Mouse (Mus musculus) adipocyte (in vitro differentiated cells): ENCODE data around the gene Synpo2l.
"Not testable (repeated sequence)": the region's sequence is repeated elsewhere in the genome, so short reads cannot be mapped to it uniquely, and the experiment has no call there.

Experiments
- DNase-seq: peaks from one replicate; pipeline ENCODE4 v3.0.0-alpha.2; 2016; ENCODE audit warnings: low spot score

The Synpo2l gene

GRCm38 (mm10) chr14:20668154-20668810, at the start of gene Synpo2l:
Synpo2l (minus strand) TSS chr14:20668354.
- DNase-seq, result peak; percentile 53

GRCm38 (mm10) chr14:20713832-20714231, 45.7 kb upstream of the Synpo2l start:
- DNase-seq, result no peak

- no peak for DNase-seq
These were observed 40.1 kb upstream of the Synpo2l start for GRCm38 (mm10) chr14:20708239-20708638.

- peak; percentile 85 for DNase-seq
These were observed 39.3 kb upstream of the Synpo2l start, which contains the start of gene Zswim8 for GRCm38 (mm10) chr14:20707201-20708190. Zswim8 (plus strand) TSS chr14:20707552.

- DNase-seq, result not testable (repeated sequence)
These were observed 35.3 kb upstream of the Synpo2l start for GRCm38 (mm10) chr14:20703461-20703860.

GRCm38 (mm10) chr14:20702741-20703381, 34.7 kb upstream of the Synpo2l start, which contains the start of gene Chchd1:
Chchd1 (plus strand) TSS chr14:20703006.
- DNase-seq, result peak; percentile 79

- no peak for DNase-seq
These were observed 34.1 kb upstream of the Synpo2l start for GRCm38 (mm10) chr14:20702096-20702740.

GRCm38 (mm10) chr14:20701554-20701953, 33.4 kb upstream of the Synpo2l start:
- DNase-seq, result no peak

- DNase-seq, result no peak
These were observed 32.2 kb upstream of the Synpo2l start for GRCm38 (mm10) chr14:20700362-20700761.

- no peak for DNase-seq
These were observed 30.4 kb upstream of the Synpo2l start for GRCm38 (mm10) chr14:20698515-20698914.

GRCm38 (mm10) chr14:20696986-20697385, 28.8 kb upstream of the Synpo2l start:
- DNase-seq, result peak; percentile 58

- no peak for DNase-seq
These were observed 27.8 kb upstream of the Synpo2l start for GRCm38 (mm10) chr14:20695761-20696520.

GRCm38 (mm10) chr14:20694884-20695760, 27.0 kb upstream of the Synpo2l start, which contains the start of gene Fut11:
Fut11 (plus strand) TSS chr14:20694968.
- peak; percentile 64 for DNase-seq

- DNase-seq, result no peak
These were observed 26.2 kb upstream of the Synpo2l start for GRCm38 (mm10) chr14:20694185-20694883.

GRCm38 (mm10) chr14:20693589-20694101, 25.5 kb upstream of the Synpo2l start:
- DNase-seq, result no peak

GRCm38 (mm10) chr14:20691772-20692171, 23.6 kb upstream of the Synpo2l start:
- DNase-seq, result no peak

- no peak for DNase-seq
These were observed 20.9 kb upstream of the Synpo2l start for GRCm38 (mm10) chr14:20689009-20689408.

GRCm38 (mm10) chr14:20686576-20686975, 18.4 kb upstream of the Synpo2l start:
- DNase-seq, result no peak

- DNase-seq, result no peak
These were observed 14.3 kb upstream of the Synpo2l start for GRCm38 (mm10) chr14:20682498-20682897.
